Mouse (Mus musculus) testis, adult 2 months (tissue): ENCODE measurements around the gene Tectb.

ENCODE experiments used
- CTCF ChIP-seq: fragments of 200-500 bp; IDR thresholded peaks from 2 replicates; pipeline ENCODE4 v1.5.1; 2012; ENCODE audit warnings: low read depth, mild to moderate bottlenecking, inconsistent platforms, low read length, moderate library complexity; ENCODE audit not compliant: control insufficient read depth, insufficient read depth, insufficient replicate concordance
- POLR2A ChIP-seq: fragments of 200-500 bp; IDR thresholded peaks from 2 replicates; pipeline ENCODE4 v1.6.1; 2012; ENCODE audit warnings: low read depth, mild to moderate bottlenecking, inconsistent platforms, low read length, moderate library complexity; ENCODE audit not compliant: control insufficient read depth

GRCm38 (mm10) chr19:55131747-55132146 lies 48.8 kb upstream of the Tectb start:
- no peak for TF ChIP-seq CTCF
- TF ChIP-seq POLR2A, result no peak
